Mouse (Mus musculus) heart, embryonic 11.5 days (tissue): ENCODE measurements around the gene Nphp3. TPM values are rescaled to one million over a fixed set of nuclear protein-coding genes. Genes with fewer than 3 reads are reported as not detected.

Source experiments
- ATAC-seq: fragments of 200-750 bp; cut with Nextera tagmentation; replicated peaks from 2 replicates; pipeline ENCODE4 v1.8.0; 2017; ENCODE audit warnings: moderate library complexity; ENCODE audit not compliant: insufficient number of reproducible peaks, low FRiP score, low TSS enrichment
- H3K27ac ChIP-seq: fragments of 300-500 bp; sonication (generic); 2 replicates; pipeline ENCODE4 v1.5.1; 2014; ENCODE audit warnings: mild to moderate bottlenecking, low read depth, low read length
- H3K27me3 ChIP-seq: fragments of 300-500 bp; sonication (generic); 2 replicates; pipeline ENCODE4 v1.6.1; 2014; ENCODE audit warnings: mild to moderate bottlenecking, low read length, mixed read lengths; ENCODE audit not compliant: control insufficient read depth, insufficient read depth
- H3K36me3 ChIP-seq: fragments of 300-500 bp; sonication (generic); 2 replicates; pipeline ENCODE4 v1.6.1; 2014; ENCODE audit warnings: mild to moderate bottlenecking, low read length, moderate library complexity, mixed read lengths; ENCODE audit not compliant: control insufficient read depth, insufficient read depth
- H3K4me1 ChIP-seq: fragments of 300-500 bp; sonication (generic); 2 replicates; pipeline ENCODE4 v1.6.1; 2014; ENCODE audit warnings: low read length; ENCODE audit not compliant: control insufficient read depth, insufficient read depth
- H3K4me2 ChIP-seq: fragments of 300-500 bp; sonication (generic); 2 replicates; pipeline ENCODE4 v1.6.1; 2014; ENCODE audit warnings: mild to moderate bottlenecking, moderate library complexity
- H3K4me3 ChIP-seq: fragments of 300-500 bp; sonication (generic); 2 replicates; pipeline ENCODE4 v1.5.1; 2014; ENCODE audit warnings: low read depth, low read length
- H3K9ac ChIP-seq: fragments of 300-500 bp; sonication (generic); 2 replicates; pipeline ENCODE4 v1.6.1; 2014; ENCODE audit warnings: mild to moderate bottlenecking, low read depth, low read length, moderate library complexity
- H3K9me3 ChIP-seq: fragments of 300-500 bp; sonication (generic); replicated peaks from 2 replicates; pipeline ENCODE4 v1.6.1; 2016; ENCODE audit warnings: low read length; ENCODE audit not compliant: control insufficient read depth
- WGBS: fragments of 180-500 bp; shearing (Covaris S2); extraction: QIAGEN DNeasy Blood & Tissue Kit; methylation state at CpG from one replicate; pipeline ENCODE4 v1.1.7; 2014; ENCODE audit not compliant: insufficient replicate concordance; 5-methylcytosine and 5-hydroxymethylcytosine counted together
- polyA plus RNA-seq: library from polyadenylated mRNA; unstranded; fragments of >200 nt; fragmentation: Nextera tagmentation; extraction: Ambion mirVana; gene quantifications from 2 replicates; pipeline ENCODE4 v1.2.1, GENCODE M21; 2014

Nphp3 gene
- polyA plus RNA-seq, 1 experiment from 2014 or later, result 5.0 TPM

DNA sequence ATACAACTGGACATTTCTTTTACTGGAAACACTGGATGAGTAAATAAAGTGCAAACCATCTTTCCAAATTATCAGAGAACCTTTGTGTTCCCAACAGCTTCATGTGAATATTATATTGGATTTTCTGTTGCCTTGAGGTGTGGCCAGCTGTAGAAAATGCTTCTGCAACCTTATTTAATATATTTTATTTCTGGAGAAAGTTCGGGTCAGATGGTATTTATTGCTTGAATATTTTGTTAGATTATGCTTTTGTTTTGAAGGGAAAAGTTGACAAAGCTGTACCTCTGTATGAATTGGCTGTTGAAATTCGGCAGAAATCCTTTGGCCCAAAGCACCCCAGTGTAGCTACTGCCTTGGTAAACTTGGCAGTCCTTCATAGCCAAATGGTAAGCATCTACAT is 38.0 kb downstream of the Nphp3 start, which contains the start of gene Gm28305:
Gm28305 (plus strand) TSS at position 301 of the 400 bp plus-strand sequence.
- peaks cover 6% of the 10 kb centered on the region; the same call in 1 of the 2 replicates for H3K4me1 ChIP-seq
- H3K4me2 ChIP-seq, result no peak within 1 kb of the TSS
- no peaks in the 10 kb centered on the region for H3K9me3 ChIP-seq
- no peak within 1 kb of the TSS for H3K9ac ChIP-seq
- H3K36me3 ChIP-seq, result peaks cover 4% of the 10 kb centered on the region; the same call in 1 of the 2 replicates
- no peaks in the 10 kb centered on the region for H3K27me3 ChIP-seq
- H3K27ac ChIP-seq, result no peak within 1 kb of the TSS
- ATAC-seq, result no peak
- 58% methylated on average over 2 of the region's 2 CpGs for WGBS
- H3K4me3 ChIP-seq, result no peak within 1 kb of the TSS

GRCm38 (mm10) chr9:104043676-104044075 is 41.3 kb downstream of the Nphp3 start:
- no peak overlapping the region for H3K9ac ChIP-seq
- 77% methylated on average over 4 of the region's 4 CpGs for WGBS
- no peak overlapping the region for H3K27ac ChIP-seq
- no peaks in the 10 kb centered on the region for H3K4me1 ChIP-seq
- no peak overlapping the region for H3K4me2 ChIP-seq
- peaks cover 17% of the 10 kb centered on the region for H3K36me3 ChIP-seq
- no peaks in the 10 kb centered on the region for H3K9me3 ChIP-seq
- no peak overlapping the region for H3K4me3 ChIP-seq
- no peaks in the 10 kb centered on the region for H3K27me3 ChIP-seq
- ATAC-seq, result no peak

GRCm38 (mm10) chr9:104051028-104051427 is 48.7 kb downstream of the Nphp3 start:
- Histone ChIP-seq H3K27me3 (no peaks in the 10 kb centered on the region), H3K4me2 (no peak overlapping the region), H3K27ac (no peak overlapping the region), H3K36me3 (peaks cover 43% of the 10 kb centered on the region), H3K4me3 (no peak overlapping the region), H3K4me1 (no peaks in the 10 kb centered on the region), H3K9ac (no peak overlapping the region), H3K9me3 (no peaks in the 10 kb centered on the region)
- ATAC-seq, result no peak
- WGBS, result 87% methylated on average over 6 of the region's 6 CpGs

DNA sequence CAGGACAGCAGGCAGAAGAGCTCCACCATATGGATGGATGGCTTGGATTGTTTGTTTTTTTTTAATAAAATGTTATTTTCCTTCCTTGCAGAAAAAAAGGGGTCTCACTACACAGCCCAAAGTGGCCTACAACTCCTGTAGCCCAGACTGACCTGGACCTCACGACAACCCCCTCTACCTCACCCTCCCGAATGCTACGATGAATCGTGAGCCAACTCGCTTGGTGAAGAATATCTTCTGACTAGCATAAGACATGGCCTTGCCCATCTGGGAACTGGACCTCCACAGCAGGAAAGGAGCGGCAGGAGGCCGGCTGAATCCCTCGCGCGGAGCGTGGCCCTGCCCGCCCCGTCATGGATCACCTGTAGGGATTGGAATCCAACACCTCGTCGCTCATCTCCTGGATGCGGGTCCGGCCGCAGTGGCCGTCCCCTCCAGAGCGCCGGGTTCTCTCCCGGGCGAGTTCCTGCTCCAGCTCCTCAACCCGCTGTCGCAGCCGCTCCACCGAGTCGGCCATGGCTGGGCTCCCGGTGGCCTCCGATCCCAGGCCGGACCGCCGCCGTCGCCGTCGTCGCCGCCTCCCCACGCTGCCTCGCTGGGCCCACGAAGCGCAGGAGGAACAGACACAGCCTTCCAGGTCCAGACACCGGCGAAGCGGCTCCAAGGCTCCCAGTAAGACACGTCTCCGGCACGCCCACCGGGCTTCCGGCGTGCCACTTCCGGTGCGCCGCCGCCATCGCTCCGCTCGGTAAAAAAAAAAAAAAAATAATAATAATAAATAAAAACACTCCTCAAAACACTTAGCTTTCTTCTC is 60.3 kb downstream of the Nphp3 start, which contains the start of gene Uba5:
Uba5 (minus strand) TSS at position 705 of the 814 bp plus-strand sequence.
- Histone ChIP-seq H3K9me3 (no peaks in the 10 kb centered on the region), H3K27me3 (no peaks in the 10 kb centered on the region), H3K4me2 (peak within 1 kb of the TSS; percentile 87), H3K4me3 (peak within 1 kb of the TSS; percentile 99), H3K36me3 (peaks cover 9% of the 10 kb centered on the region; the same call in 1 of the 2 replicates), H3K9ac (peak within 1 kb of the TSS; percentile 89), H3K27ac (peak within 1 kb of the TSS; percentile 62; the same call in 1 of the 2 replicates), H3K4me1 (peaks cover 13% of the 10 kb centered on the region)
- peak; percentile 78 for ATAC-seq
- under 1% methylated on average over 59 of the region's 59 CpGs for WGBS

DNA sequence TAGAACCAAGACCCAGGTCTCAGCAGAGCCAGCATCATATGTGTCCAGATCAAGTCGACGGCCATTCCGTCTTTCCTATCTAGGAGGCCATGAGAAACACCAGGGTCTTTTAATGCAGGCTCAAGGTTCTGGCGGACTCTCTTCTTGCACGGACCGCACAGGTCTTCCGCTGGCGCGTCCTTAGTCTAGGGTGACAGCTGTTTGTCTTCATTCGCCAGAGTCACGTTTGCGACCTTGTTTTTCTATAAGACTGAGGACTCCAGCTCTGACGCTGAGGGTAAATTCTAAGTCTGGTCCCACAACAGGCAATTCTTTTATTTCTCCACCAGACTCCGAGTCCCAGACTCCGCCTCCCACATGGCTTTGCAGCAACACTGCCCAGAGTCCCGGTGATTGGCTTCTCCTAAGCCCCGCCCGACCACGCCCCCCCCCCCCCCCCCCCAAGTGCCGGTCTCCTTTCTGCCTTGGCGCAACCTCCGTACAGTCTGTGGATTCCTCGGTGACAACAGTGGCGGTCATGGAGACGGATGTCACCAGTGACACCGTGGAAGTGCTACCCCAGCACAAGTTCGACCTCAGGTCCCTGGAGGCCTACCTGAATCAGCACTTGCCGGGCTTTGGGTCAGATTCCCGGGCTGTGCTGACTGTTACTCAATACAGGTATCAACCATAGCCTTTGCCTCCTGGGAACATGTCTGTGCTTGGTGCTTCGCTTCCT is 61.1 kb downstream of the Nphp3 start, which contains the start of gene Acad11:
Acad11 (plus strand) TSS at position 134 of the 718 bp plus-strand sequence.
- WGBS, result 1% methylated on average over 30 of the region's 30 CpGs
- Histone ChIP-seq H3K4me1 (peaks cover 13% of the 10 kb centered on the region), H3K27me3 (no peaks in the 10 kb centered on the region), H3K4me3 (peak within 1 kb of the TSS; percentile 99), H3K9ac (peak within 1 kb of the TSS; percentile 89), H3K36me3 (peaks cover 6% of the 10 kb centered on the region; the same call in 1 of the 2 replicates), H3K4me2 (peak within 1 kb of the TSS; percentile 87), H3K27ac (peak within 1 kb of the TSS; percentile 62; the same call in 1 of the 2 replicates), H3K9me3 (no peaks in the 10 kb centered on the region)
- ATAC-seq, result peak; percentile 92

GRCm38 (mm10) chr9:104064571-104064970 is 62.2 kb downstream of the Nphp3 start:
- H3K4me3 ChIP-seq, result no peak overlapping the region
- 26% methylated on average over 1 of the region's 1 CpGs for WGBS
- H3K27me3 ChIP-seq, result no peaks in the 10 kb centered on the region
- H3K9me3 ChIP-seq, result no peaks in the 10 kb centered on the region
- peaks cover 13% of the 10 kb centered on the region for H3K4me1 ChIP-seq
- no peak overlapping the region for H3K9ac ChIP-seq
- H3K27ac ChIP-seq, result no peak overlapping the region
- ATAC-seq, result no peak
- peaks cover 5% of the 10 kb centered on the region; the same call in 1 of the 2 replicates for H3K36me3 ChIP-seq
- H3K4me2 ChIP-seq, result no peak overlapping the region

GRCm38 (mm10) chr9:104070241-104070640 is 67.9 kb downstream of the Nphp3 start:
- Histone ChIP-seq H3K4me1 (no peaks in the 10 kb centered on the region), H3K4me2 (no peak overlapping the region), H3K9ac (no peak overlapping the region), H3K4me3 (no peak overlapping the region), H3K36me3 (no peaks in the 10 kb centered on the region), H3K27me3 (no peaks in the 10 kb centered on the region), H3K9me3 (no peaks in the 10 kb centered on the region), H3K27ac (no peak overlapping the region)
- 46% methylated on average over 4 of the region's 4 CpGs for WGBS
- no peak for ATAC-seq

- Histone ChIP-seq H3K27ac (no peak overlapping the region), H3K9me3 (no peaks in the 10 kb centered on the region), H3K4me3 (no peak overlapping the region), H3K4me2 (no peak overlapping the region), H3K27me3 (no peaks in the 10 kb centered on the region), H3K9ac (no peak overlapping the region), H3K36me3 (no peaks in the 10 kb centered on the region), H3K4me1 (no peaks in the 10 kb centered on the region)
- WGBS, result 70% methylated on average over 8 of the region's 8 CpGs
- ATAC-seq, result no peak
Measured at GRCm38 (mm10) chr9:104070863-104071604, 68.7 kb downstream of the Nphp3 start.
